Mouse (Mus musculus): ENCODE data around the gene Lpo. TPM values are rescaled to one million over a fixed set of nuclear protein-coding genes. Genes with fewer than 3 reads are reported as not detected.

Gene Lpo
- not detected for total RNA-seq (2023)

GRCm38 (mm10) chr11:87828239-87828900 lies at the start of gene Lpo:
Gene Lpo (minus strand): TSS chr11:87828289.

GRCm38 (mm10) chr11:87875436-87875835 lies 47.3 kb upstream of the Lpo start, which contains the start of gene Epx:
Gene Epx (minus strand): TSS chr11:87875536.

GRCm38 (mm10) chr11:87852690-87853596 lies 24.9 kb upstream of the Lpo start, which contains the start of gene Mks1:
Gene Mks1 (plus strand): TSS chr11:87853215.

GRCm38 (mm10) chr11:87793460-87793859 lies 34.6 kb downstream of the Lpo start, which contains the start of gene Mpo:
Gene Mpo (plus strand): TSS chr11:87793581.

GRCm38 (mm10) chr11:87760301-87761081 lies 67.6 kb downstream of the Lpo start, which contains the start of gene Tspoap1:
Gene Tspoap1 (plus strand): TSS chr11:87760541.

Other genes starting within 250 kb of the Lpo start
- gene Mtmr4, start 236.1 kb downstream of the Lpo start, total RNA-seq (2023) = 10 to 100 TPM; 22.0 to 25.0 TPM
- under 1 TPM in 1 of 2 experiments, not detected in 1; 0.09 TPM for gene Hsf5, start 211.1 kb downstream of the Lpo start, total RNA-seq (2023)
- gene Rnf43, start 165.6 kb downstream of the Lpo start, total RNA-seq (2023) = 1 to 10 TPM in 1 of 2 experiments, under 1 TPM in 1; 0.88 to 3.1 TPM
- 100 to 1,000 TPM; 111 to 117 TPM for gene Supt4a, start 90.7 kb downstream of the Lpo start, total RNA-seq (2023)
- gene Tspoap1, start 67.7 kb downstream of the Lpo start, total RNA-seq (2023) = 10 to 100 TPM; 22.2 to 23.4 TPM
- 100 to 1,000 TPM; 914 to 936 TPM for gene Mpo, start 34.7 kb downstream of the Lpo start, total RNA-seq (2023)
- gene Mks1, start 24.9 kb upstream of the Lpo start, total RNA-seq (2023) = 1 to 10 TPM; 2.9 to 4.4 TPM
- 10 to 100 TPM; 16.1 to 58.8 TPM for gene Epx, start 47.2 kb upstream of the Lpo start, total RNA-seq (2023)
- gene Olfr462, start 64.0 kb upstream of the Lpo start, total RNA-seq (2023) = not detected
- gene Olfr463, start 69.1 kb upstream of the Lpo start, total RNA-seq (2023) = not detected
- not detected for gene Olfr464, start 92.7 kb upstream of the Lpo start, total RNA-seq (2023)
- 10 to 100 TPM; 14.5 to 14.8 TPM for gene Dynll2, start 159.2 kb upstream of the Lpo start, total RNA-seq (2023)
- 100 to 1,000 TPM; 176 to 214 TPM for gene Srsf1, start 219.1 kb upstream of the Lpo start, total RNA-seq (2023)
- gene Vezf1, start 240.0 kb upstream of the Lpo start, total RNA-seq (2023) = 10 to 100 TPM; 30.6 to 31.7 TPM